Mouse (Mus musculus) midbrain, embryonic 11.5 days (tissue): ENCODE data around the gene Tbc1d10c. TPM values are rescaled to one million over a fixed set of nuclear protein-coding genes. Genes with fewer than 3 reads are reported as not detected.

Experiments
- ATAC-seq: fragments of 200-750 bp; cut with Nextera tagmentation; 2 replicates; pipeline ENCODE4 v1.8.0; 2017; ENCODE audit warnings: moderate TSS enrichment, moderate library complexity; ENCODE audit not compliant: low FRiP score
- DNase-seq: peaks from one replicate; pipeline ENCODE4 v3.0.0; 2015; ENCODE audit warnings: low spot score; ENCODE audit errors: missing footprints
- H3K27ac ChIP-seq: fragments of 300-500 bp; sonication (generic); 2 replicates; pipeline ENCODE4 v1.5.1; 2014; ENCODE audit warnings: low read depth, low read length
- H3K27me3 ChIP-seq: fragments of 300-500 bp; sonication (generic); 2 replicates; pipeline ENCODE4 v1.6.1; 2014; ENCODE audit warnings: mild to moderate bottlenecking, low read length, moderate library complexity, mixed read lengths; ENCODE audit not compliant: control insufficient read depth, insufficient read depth
- H3K36me3 ChIP-seq: fragments of 300-500 bp; sonication (generic); 2 replicates; pipeline ENCODE4 v1.6.1; 2014; ENCODE audit warnings: mild to moderate bottlenecking, low read length, moderate library complexity, mixed read lengths; ENCODE audit not compliant: control insufficient read depth, insufficient read depth
- H3K4me1 ChIP-seq: fragments of 300-500 bp; sonication (generic); 2 replicates; pipeline ENCODE4 v1.6.1; 2014; ENCODE audit warnings: low read length; ENCODE audit not compliant: control insufficient read depth, insufficient read depth
- H3K4me2 ChIP-seq: fragments of 300-500 bp; sonication (generic); 2 replicates; pipeline ENCODE4 v1.6.1; 2014; ENCODE audit warnings: mild to moderate bottlenecking, moderate library complexity
- H3K4me3 ChIP-seq: fragments of 300-500 bp; sonication (generic); 2 replicates; pipeline ENCODE4 v1.5.1; 2014; ENCODE audit warnings: low read depth, low read length
- H3K9ac ChIP-seq: fragments of 300-500 bp; sonication (generic); 2 replicates; pipeline ENCODE4 v1.6.1; 2014; ENCODE audit warnings: low read length
- H3K9me3 ChIP-seq: fragments of 300-500 bp; sonication (generic); 2 replicates; pipeline ENCODE4 v1.6.1; 2016; ENCODE audit warnings: low read length; ENCODE audit not compliant: control insufficient read depth
- WGBS: fragments of 180-500 bp; shearing (Covaris S2); extraction: QIAGEN DNeasy Blood & Tissue Kit; methylation state at CpG from one replicate; pipeline ENCODE4 v1.1.7; 2014; 5-methylcytosine and 5-hydroxymethylcytosine counted together
- polyA plus RNA-seq: library from polyadenylated mRNA; unstranded; fragments of >200 nt; fragmentation: Nextera tagmentation; extraction: Ambion mirVana; gene quantifications from 2 replicates; pipeline ENCODE4 v1.2.1, GENCODE M21; 2014

Gene Tbc1d10c
- polyA plus RNA-seq, 1 experiment from 2014 or later, result 0.29 TPM

GRCm38 (mm10) chr19:4147022-4147405 lies 44.1 kb downstream of the Tbc1d10c start:
- Histone ChIP-seq H3K4me1 (peaks cover 14% of the 10 kb centered on the region), H3K4me3 (no peak overlapping the region), H3K4me2 (no peak overlapping the region), H3K9ac (no peak overlapping the region), H3K9me3 (no peaks in the 10 kb centered on the region), H3K36me3 (peaks cover 10% of the 10 kb centered on the region), H3K27ac (no peak overlapping the region), H3K27me3 (no peaks in the 10 kb centered on the region)
- no peak for DNase-seq
- 44% methylated on average over 3 of the region's 3 CpGs for WGBS
- no peak for ATAC-seq

- DNase-seq (no peak), ATAC-seq (no peak)
- H3K4me1 ChIP-seq, result peaks cover 14% of the 10 kb centered on the region
- H3K27me3 ChIP-seq, result no peaks in the 10 kb centered on the region
- H3K9ac ChIP-seq, result no peak overlapping the region
- 66% methylated on average over 12 of the region's 12 CpGs for WGBS
- H3K27ac ChIP-seq, result no peak overlapping the region
- H3K4me2 ChIP-seq, result no peak overlapping the region
- H3K9me3 ChIP-seq, result no peaks in the 10 kb centered on the region
- H3K36me3 ChIP-seq, result peaks cover 10% of the 10 kb centered on the region
- no peak overlapping the region for H3K4me3 ChIP-seq
These were observed 44.6 kb downstream of the Tbc1d10c start for GRCm38 (mm10) chr19:4146366-4147021.

GRCm38 (mm10) chr19:4145936-4146335 lies 45.1 kb downstream of the Tbc1d10c start:
- DNase-seq, result no peak
- 77% methylated on average over 5 of the region's 5 CpGs for whole genome bisulfite sequencing
- no peak for ATAC-seq
- H3K27ac ChIP-seq, result no peak overlapping the region
- no peak overlapping the region for H3K4me2 ChIP-seq
- H3K4me3 ChIP-seq, result no peak overlapping the region
- H3K27me3 ChIP-seq, result no peaks in the 10 kb centered on the region
- H3K9me3 ChIP-seq, result no peaks in the 10 kb centered on the region
- H3K4me1 ChIP-seq, result peaks cover 14% of the 10 kb centered on the region
- H3K9ac ChIP-seq, result no peak overlapping the region
- H3K36me3 ChIP-seq, result peaks cover 8% of the 10 kb centered on the region

GRCm38 (mm10) chr19:4144550-4145498 lies 46.3 kb downstream of the Tbc1d10c start:
- WGBS, result 87% methylated on average over 16 of the region's 16 CpGs

GRCm38 (mm10) chr19:4143759-4144268 lies 47.3 kb downstream of the Tbc1d10c start, which contains the start of gene Cabp4:
Cabp4 (minus strand) TSS chr19:4144033.
- no peaks in the 10 kb centered on the region for H3K9me3 ChIP-seq
- WGBS, result 84% methylated on average over 7 of the region's 7 CpGs
- H3K27me3 ChIP-seq, result no peaks in the 10 kb centered on the region
- H3K36me3 ChIP-seq, result no peaks in the 10 kb centered on the region
- no peak within 1 kb of the TSS for H3K27ac ChIP-seq
- H3K9ac ChIP-seq, result no peak within 1 kb of the TSS
- no peak for DNase-seq
- H3K4me3 ChIP-seq, result no peak within 1 kb of the TSS
- H3K4me1 ChIP-seq, result peaks cover 8% of the 10 kb centered on the region
- no peak within 1 kb of the TSS for H3K4me2 ChIP-seq
- ATAC-seq, result no peak

More at GRCm38 (mm10) chr19:4144550-4145498, 46.3 kb downstream of the Tbc1d10c start:
- Histone ChIP-seq H3K27me3 (no peaks in the 10 kb centered on the region), H3K4me2 (no peak overlapping the region), H3K4me1 (peaks cover 14% of the 10 kb centered on the region), H3K9me3 (no peaks in the 10 kb centered on the region), H3K9ac (no peak overlapping the region), H3K27ac (no peak overlapping the region), H3K36me3 (no peaks in the 10 kb centered on the region), H3K4me3 (no peak overlapping the region)
- ATAC-seq, result no peak
- DNase-seq, result no peak

- H3K27ac ChIP-seq, result no peak overlapping the region
- ATAC-seq (no peak), DNase-seq (no peak)
- H3K4me3 ChIP-seq, result no peak overlapping the region
- no peak overlapping the region for H3K4me2 ChIP-seq
- peaks cover under 1% of the 10 kb centered on the region; the same call in 1 of the 2 replicates for H3K4me1 ChIP-seq
- no peak overlapping the region for H3K9ac ChIP-seq
- 92% methylated on average over 18 of the region's 18 CpGs for WGBS
- no peaks in the 10 kb centered on the region for H3K9me3 ChIP-seq
- no peaks in the 10 kb centered on the region for H3K36me3 ChIP-seq
- no peaks in the 10 kb centered on the region for H3K27me3 ChIP-seq
These were observed 48.5 kb downstream of the Tbc1d10c start for GRCm38 (mm10) chr19:4142416-4143173.

- Histone ChIP-seq H3K36me3 (no peaks in the 10 kb centered on the region), H3K4me2 (no peak overlapping the region), H3K4me1 (no peaks in the 10 kb centered on the region), H3K9me3 (no peaks in the 10 kb centered on the region), H3K4me3 (no peak overlapping the region), H3K27ac (no peak overlapping the region), H3K9ac (no peak overlapping the region), H3K27me3 (no peaks in the 10 kb centered on the region)
- WGBS, result 81% methylated on average over 6 of the region's 6 CpGs
- DNase-seq (no peak), ATAC-seq (no peak)
These were observed 50.9 kb downstream of the Tbc1d10c start for GRCm38 (mm10) chr19:4140147-4140546.

- no peaks in the 10 kb centered on the region for H3K4me1 ChIP-seq
- H3K36me3 ChIP-seq, result no peaks in the 10 kb centered on the region
- H3K27me3 ChIP-seq, result no peaks in the 10 kb centered on the region
- H3K9ac ChIP-seq, result no peak within 1 kb of the TSS
- H3K4me2 ChIP-seq, result no peak within 1 kb of the TSS
- ATAC-seq, result no peak
- H3K9me3 ChIP-seq, result no peaks in the 10 kb centered on the region
- no peak within 1 kb of the TSS for H3K27ac ChIP-seq
- H3K4me3 ChIP-seq, result no peak within 1 kb of the TSS
- WGBS, result 69% methylated on average over 2 of the region's 2 CpGs
- no peak for DNase-seq
These were observed 51.6 kb downstream of the Tbc1d10c start, which contains the start of gene Gpr152 for GRCm38 (mm10) chr19:4139446-4139845. Gpr152 (plus strand) TSS chr19:4139787.
